Mouse (Mus musculus) olfactory bulb, adult 2 months (tissue): ENCODE data around the gene Ly6g6e.

Source experiments
- CTCF ChIP-seq: fragments of 200-500 bp; IDR thresholded peaks from 2 replicates; pipeline ENCODE4 v1.5.1; 2012; ENCODE audit warnings: low read depth, mild to moderate bottlenecking, low read length, moderate library complexity; ENCODE audit not compliant: insufficient read depth
- POLR2A ChIP-seq: fragments of 200-500 bp; IDR thresholded peaks from 2 replicates; pipeline ENCODE4 v1.6.1; 2012; ENCODE audit warnings: mild to moderate bottlenecking, low read depth, low read length, moderate library complexity; ENCODE audit not compliant: insufficient read depth

DNA sequence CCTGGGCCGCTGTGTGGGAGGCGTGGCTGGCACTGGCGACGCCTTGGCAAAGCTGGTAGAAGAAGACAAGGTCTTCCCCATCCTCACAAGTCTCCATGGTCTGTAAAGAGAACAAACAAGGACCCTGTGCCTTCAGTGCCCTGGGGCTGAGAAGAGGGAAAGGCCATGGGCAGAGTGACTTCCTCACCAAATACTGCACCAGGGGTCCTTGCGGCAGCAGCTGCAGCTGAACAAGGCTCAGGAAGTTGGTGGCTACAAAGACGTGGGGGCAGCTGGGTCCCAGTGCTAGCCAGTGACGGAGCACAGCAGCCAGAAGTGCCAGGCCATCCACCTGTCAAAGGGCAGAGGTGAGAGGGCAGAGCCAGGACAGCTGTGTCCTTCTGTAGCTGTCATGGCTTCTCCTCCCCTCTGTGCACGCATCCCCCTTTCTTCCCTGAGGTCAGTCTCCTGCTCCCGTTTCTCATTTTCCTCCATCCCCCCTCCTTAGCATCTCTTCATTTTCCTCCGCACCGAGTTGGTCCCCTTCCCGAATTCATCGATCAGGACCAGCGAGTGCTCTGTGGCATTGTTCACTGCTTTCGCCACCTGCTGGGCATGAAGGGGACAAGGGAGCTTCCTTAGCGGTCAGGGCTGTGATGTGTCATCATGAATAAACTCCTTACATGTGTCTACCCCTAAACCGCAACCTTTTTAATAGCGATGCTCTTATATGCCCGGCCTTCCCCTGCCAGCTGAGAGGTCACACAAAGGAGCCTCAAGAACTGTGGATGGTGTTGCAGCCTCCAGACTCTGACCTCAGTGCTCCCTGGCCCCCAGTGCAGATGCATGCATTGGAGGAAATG lies 46.8 kb upstream of the Ly6g6e start:
- TF ChIP-seq CTCF (no peak), POLR2A (no peak)
